Mouse (Mus musculus) embryonic facial prominence, embryonic 10.5 days (tissue): ENCODE measurements at regions not wholly inside any gene's neighbourhood (a gene's known extent, or its start where the extent isn't known, plus 50 kb on each side); places are given as distances from the start of the nearest gene placed in this dataset.

Source experiments
- DNase-seq: peaks from one replicate; pipeline ENCODE4 v3.0.0-alpha.2; 2017; ENCODE audit warnings: low spot score
- H3K27ac ChIP-seq: fragments of 300-500 bp; sonication (generic); replicated peaks from 2 replicates; pipeline ENCODE4 v1.5.1; 2016; ENCODE audit warnings: mild to moderate bottlenecking
- H3K27me3 ChIP-seq: fragments of 300-500 bp; sonication (generic); replicated peaks from 2 replicates; pipeline ENCODE4 v1.6.1; 2016; ENCODE audit warnings: low read depth, mild to moderate bottlenecking; ENCODE audit not compliant: poor library complexity, severe bottlenecking
- H3K36me3 ChIP-seq: fragments of 300-500 bp; sonication (generic); replicated peaks from 2 replicates; pipeline ENCODE4 v1.6.1; 2016; ENCODE audit warnings: mild to moderate bottlenecking, moderate library complexity
- H3K4me1 ChIP-seq: fragments of 300-500 bp; sonication (generic); 2 replicates; pipeline ENCODE4 v1.6.1; 2016
- H3K4me3 ChIP-seq: fragments of 300-500 bp; sonication (generic); 2 replicates; pipeline ENCODE4 v1.5.1; 2016; ENCODE audit warnings: mild to moderate bottlenecking, moderate library complexity
- H3K9me3 ChIP-seq: fragments of 300-500 bp; sonication (generic); 2 replicates; pipeline ENCODE4 v1.6.1; 2016; ENCODE audit warnings: mild to moderate bottlenecking
- WGBS: fragments of 180-500 bp; shearing (Covaris S2); methylation state at CpG from one replicate; pipeline ENCODE4 v1.1.7; 2016; 5-methylcytosine and 5-hydroxymethylcytosine counted together

DNA sequence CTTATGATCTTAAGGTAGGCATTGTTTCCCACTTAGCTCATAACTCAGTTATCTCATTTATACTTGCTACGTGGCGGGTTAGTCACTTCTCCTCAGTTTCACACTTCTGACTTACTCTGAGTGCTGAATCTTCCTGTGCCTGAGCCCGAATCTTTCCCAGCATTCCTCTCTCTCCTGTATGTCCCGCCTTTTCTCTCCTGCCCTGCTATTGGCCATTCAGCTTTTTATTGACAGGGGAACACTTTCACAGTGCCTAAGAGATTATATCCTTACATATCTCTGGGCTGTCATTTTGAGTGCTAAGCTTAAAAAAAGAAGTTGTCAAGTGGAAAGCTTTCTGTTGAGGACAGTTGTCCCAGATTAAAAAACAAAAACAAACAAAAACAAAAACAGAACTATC is 57.3 kb upstream of the Raph1 start:
- no peak overlapping the region for H3K27ac ChIP-seq
- no peaks in the 10 kb centered on the region for H3K9me3 ChIP-seq
- DNase-seq = no peak
- WGBS = 90% methylated on average over 4 of the region's 4 CpGs
- H3K36me3 ChIP-seq = no peaks in the 10 kb centered on the region
- no peak overlapping the region for H3K4me3 ChIP-seq
- peaks cover 20% of the 10 kb centered on the region for H3K4me1 ChIP-seq
- H3K27me3 ChIP-seq = 0 out of 2 replicates have a peak, but pooled peaks cover 3% of the 10 kb centered on the region

DNA sequence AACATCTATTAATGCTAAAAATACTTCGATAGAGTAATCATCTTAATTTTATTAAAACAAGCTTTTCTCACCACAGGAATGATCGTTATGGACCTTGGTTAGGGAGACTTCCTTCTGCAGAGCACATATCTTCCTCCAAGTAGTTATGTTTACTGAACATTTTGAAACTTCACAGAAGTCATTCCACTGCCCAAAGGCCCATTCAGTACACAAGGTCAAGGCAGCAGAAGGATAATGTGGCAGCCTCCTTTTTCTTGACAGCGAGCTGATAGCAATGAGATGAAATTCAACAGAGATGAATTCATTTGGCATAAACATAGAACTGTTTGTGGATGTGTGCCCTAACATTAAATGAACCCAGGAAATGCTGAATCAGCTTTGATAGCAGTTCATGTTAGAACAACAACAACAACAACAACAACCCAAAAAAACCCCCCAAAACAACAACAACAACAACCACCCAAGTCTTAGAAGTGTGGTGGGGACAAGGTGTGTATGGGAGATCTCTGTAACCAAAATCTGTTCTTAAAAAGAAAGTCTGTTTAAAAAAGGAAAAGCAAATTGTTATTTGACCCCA is 56.6 kb upstream of the Raph1 start:
- no peak overlapping the region for H3K4me3 ChIP-seq
- peaks cover 20% of the 10 kb centered on the region for H3K4me1 ChIP-seq
- 0 out of 2 replicates have a peak, but pooled peaks cover 3% of the 10 kb centered on the region for H3K27me3 ChIP-seq
- no peaks in the 10 kb centered on the region for H3K36me3 ChIP-seq
- H3K9me3 ChIP-seq = no peaks in the 10 kb centered on the region
- H3K27ac ChIP-seq = no peak overlapping the region
- no peak for DNase-seq
- 91% methylated on average over 3 of the region's 3 CpGs for whole genome bisulfite sequencing

DNA sequence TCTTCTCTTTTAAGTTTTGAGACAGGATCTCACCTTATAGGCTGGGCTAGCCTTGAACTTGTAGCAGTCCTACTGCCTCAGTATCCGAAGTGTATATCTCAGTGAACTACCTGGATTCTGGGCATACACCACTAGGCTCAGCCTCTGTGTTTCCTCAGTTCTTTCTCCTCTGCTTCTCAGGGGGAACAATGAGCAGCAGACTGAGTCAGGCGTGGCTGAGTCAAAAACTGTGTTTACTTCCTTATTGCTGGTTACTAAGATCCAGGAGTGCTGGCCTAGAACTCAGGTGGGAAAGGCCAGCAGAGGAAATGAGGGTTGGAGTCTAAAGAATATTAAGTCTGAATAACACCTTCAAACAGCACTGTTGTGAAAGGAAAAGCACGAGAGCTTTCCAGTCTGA is 54.9 kb upstream of the Raph1 start:
- H3K36me3 ChIP-seq = no peaks in the 10 kb centered on the region
- no peak overlapping the region for H3K27ac ChIP-seq
- WGBS = 81% methylated on average over 3 of the region's 3 CpGs
- no peak for DNase-seq
- no peaks in the 10 kb centered on the region for H3K9me3 ChIP-seq
- no peak overlapping the region for H3K4me3 ChIP-seq
- peaks cover 9% of the 10 kb centered on the region for H3K4me1 ChIP-seq
- 0 out of 2 replicates have a peak, but pooled peaks cover 3% of the 10 kb centered on the region for H3K27me3 ChIP-seq

DNA sequence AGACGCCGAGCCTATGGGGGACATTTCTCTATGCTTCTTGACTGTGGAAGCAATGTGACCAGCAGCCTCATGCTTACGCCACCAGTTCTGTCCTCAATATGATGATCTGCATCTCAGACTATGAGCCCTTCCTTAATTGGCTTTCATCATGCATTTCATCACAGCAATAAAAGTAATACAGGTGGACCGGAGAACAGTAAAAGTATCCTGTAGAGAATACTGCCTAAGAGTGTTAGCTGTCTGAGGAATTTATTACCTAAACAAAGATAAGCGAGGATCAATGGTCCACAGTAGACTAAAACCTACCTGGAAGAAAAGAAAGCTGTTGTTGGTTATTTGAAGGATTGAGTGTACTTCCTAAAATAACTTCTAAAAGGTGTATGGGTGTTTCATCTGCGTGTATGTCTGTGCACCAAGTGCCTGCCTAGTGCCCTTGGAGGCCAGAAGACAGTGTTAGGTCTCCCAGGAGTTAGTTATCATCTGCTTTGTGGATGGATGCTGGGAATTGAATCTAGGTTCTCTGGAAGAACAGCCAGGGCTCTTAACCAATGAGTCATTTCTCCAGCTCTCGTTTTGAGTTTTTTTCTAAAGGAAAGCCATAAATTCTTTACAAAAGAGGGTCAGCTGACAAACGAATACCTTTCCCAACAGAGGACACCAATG is 54.3 kb upstream of the Raph1 start:
- no peak overlapping the region for H3K27ac ChIP-seq
- H3K4me1 ChIP-seq = 0 out of 2 replicates have a peak, but pooled peaks cover 3% of the 10 kb centered on the region
- DNase-seq = no peak
- H3K27me3 ChIP-seq = 0 out of 2 replicates have a peak, but pooled peaks cover 2% of the 10 kb centered on the region
- no peaks in the 10 kb centered on the region for H3K9me3 ChIP-seq
- H3K4me3 ChIP-seq = no peak overlapping the region
- no peaks in the 10 kb centered on the region for H3K36me3 ChIP-seq
- 87% methylated on average over 8 of the region's 8 CpGs for WGBS

DNA sequence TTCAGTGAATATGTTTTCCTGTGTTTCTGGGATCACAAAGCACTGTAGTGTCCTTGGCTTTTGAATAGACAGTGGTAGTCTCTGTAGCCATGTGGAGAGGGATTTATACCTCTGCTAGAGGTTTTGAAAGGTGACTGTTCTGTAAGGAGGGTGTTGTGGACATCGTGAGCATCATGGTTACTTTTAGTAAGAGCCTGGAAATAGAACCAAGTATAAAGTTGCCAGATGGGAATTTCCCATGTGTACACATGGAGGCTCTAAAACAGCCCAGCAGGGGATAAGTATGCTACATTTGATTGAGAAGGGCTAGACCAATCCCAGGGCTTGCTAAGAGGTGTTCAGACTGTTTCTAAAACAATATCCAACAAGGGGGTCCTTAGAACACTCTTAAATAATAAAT is 51.5 kb upstream of the Raph1 start:
- DNase-seq = no peak
- Histone ChIP-seq H3K36me3 (no peaks in the 10 kb centered on the region), H3K4me1 (no peaks in the 10 kb centered on the region), H3K27me3 (no peaks in the 10 kb centered on the region), H3K9me3 (no peaks in the 10 kb centered on the region), H3K27ac (no peak overlapping the region), H3K4me3 (no peak overlapping the region)
- WGBS = 87% methylated on average over 1 of the region's 1 CpGs

DNA sequence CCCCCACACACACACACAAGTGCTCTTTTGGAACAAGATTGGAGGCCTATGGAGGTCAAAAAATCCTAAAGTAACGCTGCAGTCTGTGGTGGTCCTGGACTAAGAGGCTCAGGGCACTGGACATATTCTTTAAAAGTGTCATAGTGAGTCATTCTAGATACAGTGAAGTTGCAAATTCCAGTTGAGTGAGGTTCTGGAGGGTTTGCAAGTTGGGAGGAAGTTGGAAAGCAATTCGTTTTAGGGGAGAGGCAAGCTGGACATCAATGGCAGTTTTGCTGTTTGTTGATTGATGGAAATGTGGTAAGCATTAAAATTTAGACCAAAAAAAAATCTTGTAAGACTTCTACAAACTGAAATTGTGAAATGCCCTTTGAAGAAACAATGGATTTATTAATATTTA is 50.0 kb upstream of the Raph1 start:
- WGBS = 74% methylated on average over 2 of the region's 2 CpGs
- H3K27me3 ChIP-seq = no peaks in the 10 kb centered on the region
- no peak for DNase-seq
- H3K4me1 ChIP-seq = no peaks in the 10 kb centered on the region
- H3K4me3 ChIP-seq = no peak overlapping the region
- no peak overlapping the region for H3K27ac ChIP-seq
- no peaks in the 10 kb centered on the region for H3K36me3 ChIP-seq
- H3K9me3 ChIP-seq = no peaks in the 10 kb centered on the region
